Mouse (Mus musculus): ENCODE results near the gene Zfp786. TPM values are rescaled to one million over a fixed set of nuclear protein-coding genes. Genes with fewer than 3 reads are reported as not detected.

Gene Zfp786
- polyA plus RNA-seq, 1 experiment from 2014 or later = 3.5 TPM

DNA sequence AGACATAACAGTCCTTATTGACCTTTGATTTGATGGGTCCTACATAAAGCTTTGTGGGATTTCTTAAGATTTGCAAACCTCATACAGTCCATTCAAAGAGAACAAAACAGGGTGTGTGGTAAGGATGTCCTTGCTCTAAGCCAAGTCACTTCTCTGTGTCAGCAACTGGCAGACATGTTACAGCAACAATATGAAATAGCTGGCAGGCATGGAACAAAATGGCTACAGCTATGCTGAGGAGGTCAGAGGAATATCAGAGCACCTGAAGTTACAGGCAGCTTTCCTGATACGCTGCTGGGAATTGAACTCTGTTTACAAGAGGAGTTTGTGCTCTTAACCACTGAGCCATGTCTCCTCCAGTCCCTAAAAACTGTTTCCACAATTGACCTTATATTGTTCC is 1.6 kb upstream of the Zfp786 start:
- Histone ChIP-seq H3K4me2 (replicated peaks; ENCODE audit: low read depth, low read length) (no peak overlapping the region), H3K27me3 (ENCODE audit: control insufficient read depth, insufficient read depth, low read length) (no peaks in the 10 kb centered on the region), H3K4me1 (ENCODE audit: control insufficient read depth, insufficient read depth, low read length) (0 out of 2 replicates have a peak, but pooled peaks cover 3% of the 10 kb centered on the region), H3K4me3 (ENCODE audit: low read depth, low read length) (no peak overlapping the region), H3K36me3 (ENCODE audit: control insufficient read depth, insufficient read depth, low read length) (no peaks in the 10 kb centered on the region), H3K27ac (ENCODE audit: low read length) (no peak overlapping the region), H3K9ac (replicated peaks; ENCODE audit: low read depth, low read length) (no peak overlapping the region), H3K9me3 (ENCODE audit: control insufficient read depth, low read depth, low read length) (no peaks in the 10 kb centered on the region)
- 79% methylated on average over 1 of the region's 1 CpGs for WGBS
- no peak for ATAC-seq (ENCODE audit: insufficient number of reproducible peaks, insufficient read depth, low FRiP score, low read depth)

DNA sequence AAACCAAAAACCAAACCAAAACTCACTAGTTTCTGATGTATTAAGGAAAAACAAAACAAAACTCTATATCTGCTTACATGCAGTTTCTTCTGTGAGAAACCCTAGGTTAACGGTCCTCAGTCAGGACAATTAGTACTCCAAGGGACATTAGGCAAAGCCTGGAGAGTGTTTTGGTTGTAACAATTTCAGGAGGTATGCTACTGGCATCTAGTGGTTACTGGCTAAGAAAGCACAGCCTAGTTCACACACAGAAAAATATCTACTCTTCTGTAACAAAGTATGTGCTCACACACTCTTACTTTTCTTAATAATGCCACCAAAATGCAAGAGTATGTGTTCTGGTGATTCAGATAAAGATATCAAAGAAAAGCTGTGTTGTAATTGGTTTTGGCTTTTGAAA is 1.7 kb downstream of the Zfp786 start:
- H3K27me3 ChIP-seq (ENCODE audit: control insufficient read depth, insufficient read depth, low read length) = no peaks in the 10 kb centered on the region
- H3K4me1 ChIP-seq (ENCODE audit: control insufficient read depth, insufficient read depth, low read length) = no peaks in the 10 kb centered on the region
- no peak overlapping the region for H3K27ac ChIP-seq (ENCODE audit: low read length)
- H3K4me3 ChIP-seq (ENCODE audit: low read depth, low read length) = no peak overlapping the region
- H3K36me3 ChIP-seq (ENCODE audit: control insufficient read depth, insufficient read depth, low read length) = peaks cover 7% of the 10 kb centered on the region; the same call in 1 of the 2 replicates
- WGBS = 36% methylated on average over 1 of the region's 1 CpGs
- no peak overlapping the region for H3K9ac ChIP-seq (replicated peaks; ENCODE audit: low read depth, low read length)
- 0 out of 2 replicates have a peak overlapping the region, but pooled peaks have one; percentile 56 for H3K4me2 ChIP-seq (replicated peaks; ENCODE audit: low read depth, low read length)
- no peak for ATAC-seq (ENCODE audit: insufficient number of reproducible peaks, insufficient read depth, low FRiP score, low read depth)
- no peaks in the 10 kb centered on the region for H3K9me3 ChIP-seq (ENCODE audit: control insufficient read depth, low read depth, low read length)

DNA sequence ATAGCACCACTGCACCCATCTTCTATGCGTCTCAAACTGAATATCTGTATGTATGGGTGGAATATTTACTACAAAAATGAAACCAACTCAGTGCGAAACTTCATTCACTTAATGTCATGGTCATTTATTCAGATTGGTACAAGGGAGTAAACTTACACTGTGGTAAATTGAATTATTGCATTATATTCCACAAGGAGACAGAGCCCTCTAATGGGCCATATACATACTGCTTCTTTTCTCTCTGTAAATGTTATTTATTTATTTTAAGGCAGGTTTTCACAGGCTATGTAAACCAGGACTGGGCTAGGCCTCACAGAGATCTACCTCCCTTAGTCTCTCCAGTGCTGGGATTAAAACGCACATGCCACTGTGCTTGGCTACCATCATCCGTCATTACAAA is 3.2 kb downstream of the Zfp786 start:
- ATAC-seq (ENCODE audit: insufficient number of reproducible peaks, insufficient read depth, low FRiP score, low read depth) = no peak
- Histone ChIP-seq H3K27me3 (ENCODE audit: control insufficient read depth, insufficient read depth, low read length) (no peaks in the 10 kb centered on the region), H3K9ac (replicated peaks; ENCODE audit: low read depth, low read length) (no peak overlapping the region), H3K27ac (ENCODE audit: low read length) (no peak overlapping the region), H3K36me3 (ENCODE audit: control insufficient read depth, insufficient read depth, low read length) (peaks cover 8% of the 10 kb centered on the region; the same call in 1 of the 2 replicates), H3K4me3 (ENCODE audit: low read depth, low read length) (no peak overlapping the region), H3K9me3 (ENCODE audit: control insufficient read depth, low read depth, low read length) (no peaks in the 10 kb centered on the region), H3K4me2 (replicated peaks; ENCODE audit: low read depth, low read length) (no peak overlapping the region), H3K4me1 (ENCODE audit: control insufficient read depth, insufficient read depth, low read length) (no peaks in the 10 kb centered on the region)
- WGBS = 88% methylated on average over 4 of the region's 4 CpGs

DNA sequence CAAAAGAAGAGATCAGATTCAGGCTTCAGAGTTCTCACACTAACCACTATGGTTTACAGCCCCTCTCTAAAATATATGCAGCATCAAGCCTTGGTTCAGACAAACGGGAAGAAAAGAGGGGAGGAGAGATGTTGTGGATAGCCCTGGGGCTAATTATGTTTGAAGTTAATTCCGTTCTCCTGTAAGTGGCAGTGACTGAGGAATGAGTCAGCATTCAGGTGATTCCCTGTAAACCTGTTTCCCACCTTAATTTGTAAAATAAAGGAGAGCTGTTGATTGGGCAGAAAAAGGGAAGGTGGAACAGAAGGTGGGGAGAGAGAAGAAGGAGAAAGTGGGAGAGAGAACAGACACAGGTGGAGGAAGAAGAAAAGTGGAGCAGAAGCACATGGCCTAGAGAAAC is 6.4 kb downstream of the Zfp786 start:
- WGBS = 58% methylated on average over 2 of the region's 2 CpGs
- Histone ChIP-seq H3K27ac (ENCODE audit: low read length) (no peak overlapping the region), H3K9me3 (ENCODE audit: control insufficient read depth, low read depth, low read length) (no peaks in the 10 kb centered on the region), H3K27me3 (ENCODE audit: control insufficient read depth, insufficient read depth, low read length) (no peaks in the 10 kb centered on the region), H3K4me3 (ENCODE audit: low read depth, low read length) (no peak overlapping the region), H3K9ac (replicated peaks; ENCODE audit: low read depth, low read length) (no peak overlapping the region), H3K36me3 (ENCODE audit: control insufficient read depth, insufficient read depth, low read length) (peaks cover 16% of the 10 kb centered on the region; the same call in 1 of the 2 replicates), H3K4me1 (ENCODE audit: control insufficient read depth, insufficient read depth, low read length) (no peaks in the 10 kb centered on the region), H3K4me2 (replicated peaks; ENCODE audit: low read depth, low read length) (no peak overlapping the region)
- ATAC-seq (ENCODE audit: insufficient number of reproducible peaks, insufficient read depth, low FRiP score, low read depth) = no peak

DNA sequence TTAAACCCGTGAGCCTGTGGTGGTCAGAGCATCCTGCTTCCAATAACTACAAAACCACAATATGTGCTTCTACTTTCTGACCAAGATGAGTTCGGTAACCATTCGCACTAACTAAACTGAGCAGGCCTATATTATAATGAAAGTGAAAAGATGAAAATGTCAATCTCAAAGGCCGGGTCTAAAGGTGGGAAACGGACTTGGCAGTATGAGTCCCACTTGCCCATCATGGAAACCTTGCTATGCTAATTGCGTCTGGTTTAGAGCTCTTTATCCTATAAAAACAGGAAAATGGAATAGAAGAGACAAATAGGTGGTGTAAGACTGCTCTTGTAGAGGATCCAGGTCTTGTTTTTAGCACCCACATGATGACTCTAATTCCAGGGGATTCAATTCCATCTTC is 8.9 kb downstream of the Zfp786 start:
- no peak for ATAC-seq (ENCODE audit: insufficient number of reproducible peaks, insufficient read depth, low FRiP score, low read depth)
- Histone ChIP-seq H3K4me1 (ENCODE audit: control insufficient read depth, insufficient read depth, low read length) (no peaks in the 10 kb centered on the region), H3K4me3 (ENCODE audit: low read depth, low read length) (no peak overlapping the region), H3K27ac (ENCODE audit: low read length) (no peak overlapping the region), H3K36me3 (ENCODE audit: control insufficient read depth, insufficient read depth, low read length) (peaks cover 16% of the 10 kb centered on the region; the same call in 1 of the 2 replicates), H3K9ac (replicated peaks; ENCODE audit: low read depth, low read length) (no peak overlapping the region), H3K4me2 (replicated peaks; ENCODE audit: low read depth, low read length) (no peak overlapping the region), H3K27me3 (ENCODE audit: control insufficient read depth, insufficient read depth, low read length) (no peaks in the 10 kb centered on the region), H3K9me3 (ENCODE audit: control insufficient read depth, low read depth, low read length) (no peaks in the 10 kb centered on the region)
- WGBS = 92% methylated on average over 6 of the region's 6 CpGs

DNA sequence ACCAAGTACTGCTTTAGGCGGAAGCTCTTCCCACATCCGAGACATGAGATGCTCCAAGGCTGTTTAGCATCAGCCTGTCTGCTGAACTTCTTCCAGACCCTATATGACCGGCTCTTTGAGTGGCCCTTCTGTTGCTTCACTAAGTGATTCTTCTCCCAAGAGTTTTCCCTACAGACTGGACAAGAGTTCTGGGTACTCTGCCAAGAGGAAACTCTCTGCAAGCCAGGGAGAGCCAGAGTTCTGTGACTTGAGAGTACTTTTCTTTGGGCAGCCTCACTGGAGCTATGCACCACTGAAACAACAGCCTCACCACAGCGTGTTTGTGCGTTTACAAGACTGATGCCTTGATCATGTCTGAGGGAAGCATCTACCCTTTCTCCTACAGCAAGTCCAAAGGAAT is 9.4 kb downstream of the Zfp786 start:
- Histone ChIP-seq H3K36me3 (ENCODE audit: control insufficient read depth, insufficient read depth, low read length) (peaks cover 16% of the 10 kb centered on the region; the same call in 1 of the 2 replicates), H3K4me2 (replicated peaks; ENCODE audit: low read depth, low read length) (no peak overlapping the region), H3K27ac (ENCODE audit: low read length) (no peak overlapping the region), H3K9ac (replicated peaks; ENCODE audit: low read depth, low read length) (no peak overlapping the region), H3K4me3 (ENCODE audit: low read depth, low read length) (no peak overlapping the region), H3K4me1 (ENCODE audit: control insufficient read depth, insufficient read depth, low read length) (no peaks in the 10 kb centered on the region), H3K9me3 (ENCODE audit: control insufficient read depth, low read depth, low read length) (no peaks in the 10 kb centered on the region), H3K27me3 (ENCODE audit: control insufficient read depth, insufficient read depth, low read length) (no peaks in the 10 kb centered on the region)
- no peak for ATAC-seq (ENCODE audit: insufficient number of reproducible peaks, insufficient read depth, low FRiP score, low read depth)
- 90% methylated on average over 5 of the region's 5 CpGs for WGBS

DNA sequence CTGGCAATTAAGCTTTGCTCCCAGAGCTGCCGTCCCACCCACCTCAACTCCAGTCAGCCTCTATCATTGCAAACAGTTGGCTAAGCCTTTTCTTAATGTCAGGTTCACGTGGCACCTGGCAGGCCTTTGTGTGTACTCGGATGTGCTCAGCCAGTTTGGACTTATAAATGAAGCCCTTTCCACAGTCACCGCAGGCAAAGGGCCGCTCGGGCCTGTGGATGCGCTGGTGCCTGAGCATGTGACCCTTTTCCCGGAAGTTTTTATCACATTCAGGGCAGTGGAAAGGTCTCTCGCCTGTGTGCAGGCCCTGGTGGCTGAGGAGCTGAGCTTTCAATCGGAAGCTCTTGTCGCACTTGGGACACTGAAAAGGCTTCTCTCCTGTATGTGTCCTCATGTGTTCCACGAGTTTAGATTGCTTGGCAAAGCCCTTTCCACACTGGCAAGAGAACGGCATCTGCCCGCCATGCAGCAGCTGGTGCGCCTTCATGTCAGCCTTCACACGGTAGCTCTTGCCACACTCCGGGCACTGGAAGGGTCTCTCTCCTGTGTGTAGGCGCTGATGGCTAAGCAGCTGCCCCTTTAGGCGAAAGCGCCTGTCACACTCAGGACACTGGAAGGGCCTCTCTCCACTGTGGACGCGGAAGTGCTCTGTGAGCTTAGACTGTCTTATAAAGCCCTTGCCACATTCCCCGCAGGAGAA is 10.9 kb downstream of the Zfp786 start:
- Histone ChIP-seq H3K9me3 (ENCODE audit: control insufficient read depth, low read depth, low read length) (no peaks in the 10 kb centered on the region), H3K9ac (replicated peaks; ENCODE audit: low read depth, low read length) (no peak overlapping the region), H3K27me3 (ENCODE audit: control insufficient read depth, insufficient read depth, low read length) (no peaks in the 10 kb centered on the region), H3K36me3 (ENCODE audit: control insufficient read depth, insufficient read depth, low read length) (peaks cover 13% of the 10 kb centered on the region; the same call in 1 of the 2 replicates), H3K4me1 (ENCODE audit: control insufficient read depth, insufficient read depth, low read length) (no peaks in the 10 kb centered on the region), H3K4me2 (replicated peaks; ENCODE audit: low read depth, low read length) (no peak overlapping the region), H3K27ac (ENCODE audit: low read length) (no peak overlapping the region), H3K4me3 (ENCODE audit: low read depth, low read length) (no peak overlapping the region)
- no peak for ATAC-seq (ENCODE audit: insufficient number of reproducible peaks, insufficient read depth, low FRiP score, low read depth)
- WGBS = 90% methylated on average over 23 of the region's 23 CpGs

DNA sequence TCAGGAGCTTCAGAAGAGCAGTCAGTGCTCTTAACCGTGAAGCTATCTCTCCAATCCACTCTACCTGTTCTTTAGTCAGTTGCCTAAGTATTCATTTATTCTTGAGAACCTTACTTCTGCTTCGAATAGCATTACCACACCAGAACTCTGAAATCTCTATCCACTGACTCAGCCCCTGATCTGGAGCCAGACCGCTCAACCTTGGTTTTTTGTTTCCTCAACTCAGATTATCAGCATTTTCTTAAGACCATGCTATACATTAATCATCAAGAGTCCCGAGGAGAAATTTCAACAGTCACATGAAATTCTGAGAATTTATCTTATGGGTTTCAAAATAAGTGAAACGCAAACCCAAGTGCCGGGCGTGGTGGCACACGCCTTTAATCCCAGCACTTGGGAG is 11.9 kb downstream of the Zfp786 start:
- Histone ChIP-seq H3K4me1 (ENCODE audit: control insufficient read depth, insufficient read depth, low read length) (0 out of 2 replicates have a peak, but pooled peaks cover 3% of the 10 kb centered on the region), H3K9ac (replicated peaks; ENCODE audit: low read depth, low read length) (no peak overlapping the region), H3K9me3 (ENCODE audit: control insufficient read depth, low read depth, low read length) (no peaks in the 10 kb centered on the region), H3K27me3 (ENCODE audit: control insufficient read depth, insufficient read depth, low read length) (no peaks in the 10 kb centered on the region), H3K4me3 (ENCODE audit: low read depth, low read length) (no peak overlapping the region), H3K36me3 (ENCODE audit: control insufficient read depth, insufficient read depth, low read length) (peaks cover 8% of the 10 kb centered on the region; the same call in 1 of the 2 replicates), H3K4me2 (replicated peaks; ENCODE audit: low read depth, low read length) (no peak overlapping the region), H3K27ac (ENCODE audit: low read length) (no peak overlapping the region)
- ATAC-seq (ENCODE audit: insufficient number of reproducible peaks, insufficient read depth, low FRiP score, low read depth) = no peak
- 91% methylated on average over 8 of the region's 8 CpGs for WGBS

DNA sequence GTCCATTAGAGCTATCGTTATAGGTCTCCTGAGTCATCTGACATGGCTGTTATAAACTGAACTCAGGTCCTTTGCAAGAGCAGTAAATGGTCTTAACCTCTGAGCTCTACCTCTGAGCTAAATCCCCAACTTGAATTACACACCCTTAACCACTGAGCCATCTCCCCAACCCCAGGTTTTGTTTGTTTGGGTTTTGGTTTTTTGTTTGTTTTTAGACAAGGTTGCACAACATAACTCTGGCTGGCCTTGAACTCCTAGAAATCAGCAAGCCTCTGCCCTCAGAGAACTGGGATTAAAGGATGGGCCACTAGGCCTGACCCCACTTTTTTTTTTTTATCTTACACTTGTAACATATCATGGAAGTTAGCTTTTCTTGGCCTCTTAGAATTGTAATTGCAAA is 14.5 kb downstream of the Zfp786 start:
- Histone ChIP-seq H3K36me3 (ENCODE audit: control insufficient read depth, insufficient read depth, low read length) (peaks cover 8% of the 10 kb centered on the region; the same call in 1 of the 2 replicates), H3K27me3 (ENCODE audit: control insufficient read depth, insufficient read depth, low read length) (no peaks in the 10 kb centered on the region), H3K27ac (ENCODE audit: low read length) (no peak overlapping the region), H3K4me3 (ENCODE audit: low read depth, low read length) (no peak overlapping the region), H3K9ac (replicated peaks; ENCODE audit: low read depth, low read length) (no peak overlapping the region), H3K4me2 (replicated peaks; ENCODE audit: low read depth, low read length) (no peak overlapping the region), H3K9me3 (ENCODE audit: control insufficient read depth, low read depth, low read length) (no peaks in the 10 kb centered on the region), H3K4me1 (ENCODE audit: control insufficient read depth, insufficient read depth, low read length) (peaks cover 12% of the 10 kb centered on the region)
- ATAC-seq (ENCODE audit: insufficient number of reproducible peaks, insufficient read depth, low FRiP score, low read depth) = no peak
- WGBS = 92% methylated on average over 1 of the region's 1 CpGs
